Mouse (Mus musculus) forebrain, embryonic 13.5 days (tissue): ENCODE data around the gene Tmod1. TPM values are rescaled to one million over a fixed set of nuclear protein-coding genes. Genes with fewer than 3 reads are reported as not detected.
A peak's percentile ranks its signal among the peaks of the same experiment; 100 is the strongest.

Experiments
- ATAC-seq: fragments of 200-750 bp; cut with Nextera tagmentation; 2 replicates; pipeline ENCODE4 v1.8.0; 2017
- H3K27ac ChIP-seq: fragments of 300-500 bp; sonication (generic); 2 replicates; pipeline ENCODE4 v1.5.1; 2015; ENCODE audit warnings: inconsistent platforms, mild to moderate bottlenecking, moderate library complexity
- H3K27me3 ChIP-seq: fragments of 300-500 bp; sonication (generic); 2 replicates; pipeline ENCODE4 v1.6.1; 2015; ENCODE audit warnings: mild to moderate bottlenecking, inconsistent platforms
- H3K36me3 ChIP-seq: fragments of 300-500 bp; sonication (generic); 2 replicates; pipeline ENCODE4 v1.6.1; 2015; ENCODE audit warnings: mild to moderate bottlenecking, inconsistent platforms; ENCODE audit not compliant: poor library complexity, severe bottlenecking
- H3K4me1 ChIP-seq: fragments of 300-500 bp; sonication (generic); 2 replicates; pipeline ENCODE4 v1.6.1; 2015; ENCODE audit warnings: inconsistent platforms
- H3K4me2 ChIP-seq: fragments of 300-500 bp; sonication (generic); 2 replicates; pipeline ENCODE4 v1.6.1; 2015; ENCODE audit warnings: inconsistent platforms, mild to moderate bottlenecking, moderate library complexity
- H3K4me3 ChIP-seq: fragments of 300-500 bp; sonication (generic); 2 replicates; pipeline ENCODE4 v1.5.1; 2015; ENCODE audit warnings: mild to moderate bottlenecking, inconsistent platforms
- H3K9ac ChIP-seq: fragments of 300-500 bp; sonication (generic); 2 replicates; pipeline ENCODE4 v1.6.1; 2015; ENCODE audit warnings: mild to moderate bottlenecking, inconsistent platforms
- H3K9me3 ChIP-seq: fragments of 300-500 bp; sonication (generic); replicated peaks from 2 replicates; pipeline ENCODE4 v1.6.1; 2016; ENCODE audit warnings: inconsistent platforms
- WGBS: fragments of 180-500 bp; shearing (Covaris S2); methylation state at CpG from one replicate; pipeline ENCODE4 v1.1.7; 2015; 5-methylcytosine and 5-hydroxymethylcytosine counted together
- polyA plus RNA-seq: library from polyadenylated mRNA; unstranded; fragments of >200 nt; fragmentation: Nextera tagmentation; extraction: Ambion mirVana; gene quantifications from 2 replicates; pipeline ENCODE4 v1.2.1, GENCODE M21; 2015

The Tmod1 gene
- polyA plus RNA-seq, 1 experiment from 2014 or later: 0.32 TPM

DNA sequence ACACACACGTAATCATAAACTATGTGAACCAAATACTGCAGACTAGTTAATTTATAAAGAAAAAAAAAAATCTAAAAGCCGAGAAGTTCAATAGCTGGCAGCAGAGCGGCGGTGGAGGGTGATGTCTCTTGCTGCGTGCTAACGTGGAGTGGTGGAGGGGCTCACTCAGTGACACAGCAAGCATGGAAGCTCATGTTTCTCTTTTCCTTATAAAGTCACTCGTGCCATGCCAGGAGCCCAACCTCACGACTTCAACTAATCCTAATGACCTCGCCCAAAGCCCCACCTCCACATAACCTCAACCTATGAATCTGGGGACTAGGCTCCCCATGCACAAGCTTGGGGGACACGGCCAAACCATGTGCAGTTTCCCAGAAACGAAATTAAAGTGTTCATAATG lies 43.8 kb downstream of the Tmod1 start:
- ATAC-seq: no peak
- Histone ChIP-seq H3K4me2 (no peak overlapping the region), H3K4me1 (no peaks in the 10 kb centered on the region), H3K9ac (no peak overlapping the region), H3K27me3 (no peaks in the 10 kb centered on the region), H3K4me3 (no peak overlapping the region), H3K27ac (no peak overlapping the region), H3K9me3 (no peaks in the 10 kb centered on the region), H3K36me3 (no peaks in the 10 kb centered on the region)
- WGBS: 78% methylated on average over 11 of the region's 11 CpGs

DNA sequence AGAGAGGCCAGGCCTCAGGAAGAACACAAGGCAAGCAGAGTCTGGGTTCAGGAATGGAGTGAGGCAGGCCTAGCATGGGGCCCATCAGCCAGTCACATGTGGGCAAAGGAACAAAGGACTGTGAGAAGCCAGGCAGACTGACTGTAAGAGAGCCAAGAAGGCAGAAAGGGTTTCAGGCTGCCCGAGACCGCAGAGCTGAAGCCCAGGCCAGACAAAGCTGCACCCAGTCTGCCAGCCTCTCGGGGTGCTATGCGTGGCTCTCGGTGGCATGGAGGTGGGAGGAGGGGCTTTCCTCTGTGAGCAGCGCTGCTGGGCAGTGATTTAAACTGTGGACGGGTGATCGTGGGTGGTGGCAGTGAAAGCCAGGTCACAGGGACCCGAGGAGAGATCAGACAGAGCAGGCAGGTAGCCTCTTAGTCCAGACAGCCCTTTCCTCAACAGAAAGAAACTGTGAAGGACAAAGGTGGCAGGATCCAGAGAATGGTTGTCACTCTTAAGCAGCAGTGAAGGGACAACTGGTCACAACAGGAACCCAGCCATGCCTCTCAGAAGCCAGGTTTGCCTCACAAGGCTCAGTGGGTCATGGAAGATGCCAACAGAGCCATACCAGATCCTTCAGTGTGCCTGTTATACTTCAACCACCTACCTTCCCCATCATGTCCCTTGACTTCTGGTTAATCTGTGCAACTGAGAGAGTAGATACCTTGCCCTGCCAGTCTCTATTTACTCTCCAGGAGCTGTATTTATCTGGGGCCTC lies 45.9 kb downstream of the Tmod1 start:
- ATAC-seq: no peak
- H3K4me3 ChIP-seq: no peak overlapping the region
- 60% methylated on average over 9 of the region's 9 CpGs for WGBS
- no peak overlapping the region for H3K27ac ChIP-seq
- H3K9ac ChIP-seq: no peak overlapping the region
- no peaks in the 10 kb centered on the region for H3K36me3 ChIP-seq
- H3K4me1 ChIP-seq: no peaks in the 10 kb centered on the region
- no peak overlapping the region for H3K4me2 ChIP-seq
- no peaks in the 10 kb centered on the region for H3K27me3 ChIP-seq
- H3K9me3 ChIP-seq: no peaks in the 10 kb centered on the region

DNA sequence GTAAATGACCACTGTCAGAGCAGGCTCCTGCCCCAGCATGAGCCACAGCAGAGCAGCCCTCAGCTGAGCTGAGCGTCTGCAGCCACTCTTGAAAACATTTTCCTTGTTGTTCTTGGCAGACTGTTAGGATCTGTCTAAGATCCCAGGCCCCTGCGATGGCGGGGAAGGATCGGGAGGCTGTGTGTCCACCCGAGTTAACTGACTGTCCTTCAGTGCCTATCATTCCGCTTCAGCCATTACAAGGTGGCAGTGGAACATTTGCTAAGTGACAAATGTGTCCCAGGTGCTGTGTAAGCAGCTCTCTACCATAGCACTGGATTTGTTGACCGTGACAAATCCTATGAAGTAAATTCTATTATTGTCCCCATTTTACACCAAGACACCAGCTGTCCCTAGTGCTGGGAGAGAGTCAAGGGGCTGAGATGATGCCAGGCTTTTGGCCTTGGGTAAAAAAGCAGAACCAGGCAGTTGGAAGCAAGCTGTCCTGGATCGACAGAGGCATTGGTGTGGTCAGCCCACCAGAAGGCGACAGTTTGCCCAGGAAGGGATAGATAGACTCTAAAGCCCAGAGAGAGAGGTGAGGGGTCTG lies 46.6 kb downstream of the Tmod1 start:
- WGBS: 66% methylated on average over 9 of the region's 9 CpGs
- Histone ChIP-seq H3K9ac (no peak overlapping the region), H3K4me3 (no peak overlapping the region), H3K4me1 (no peaks in the 10 kb centered on the region), H3K27ac (no peak overlapping the region), H3K36me3 (no peaks in the 10 kb centered on the region), H3K9me3 (no peaks in the 10 kb centered on the region), H3K4me2 (no peak overlapping the region), H3K27me3 (no peaks in the 10 kb centered on the region)
- ATAC-seq: no peak

DNA sequence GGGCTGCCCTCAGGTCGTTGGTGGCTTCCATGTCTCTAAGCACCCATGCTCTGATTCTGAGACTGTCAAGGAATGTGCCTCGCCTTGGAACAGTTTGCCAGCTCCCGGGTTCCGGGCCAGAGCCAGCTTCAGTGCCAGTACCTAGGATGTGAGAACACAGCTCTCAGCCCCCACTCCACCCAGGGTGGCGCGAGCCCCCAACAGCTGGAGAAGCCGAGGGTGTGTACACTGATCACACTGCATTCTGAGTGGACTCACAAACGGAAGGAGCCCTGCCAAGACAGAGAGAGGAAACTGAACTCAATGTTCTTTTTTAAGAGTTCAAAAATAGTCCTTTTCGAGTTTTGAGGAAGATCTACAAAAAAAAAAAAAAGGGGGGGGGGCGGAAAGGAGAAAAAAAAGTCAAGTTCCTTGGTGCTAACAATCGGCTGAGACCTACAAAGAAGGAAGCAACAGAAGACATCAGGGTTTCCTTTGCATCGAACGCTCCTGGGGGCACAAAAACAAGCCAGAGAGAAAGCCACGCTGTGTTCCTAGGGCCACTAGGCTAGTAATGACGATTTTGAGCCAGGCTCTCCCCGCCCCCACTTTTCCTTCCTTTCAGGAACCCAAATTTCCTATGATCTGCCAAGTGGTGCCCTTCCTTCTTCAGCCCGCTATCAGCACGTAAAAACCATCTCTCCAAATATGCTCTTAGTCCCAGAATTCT lies 48.1 kb downstream of the Tmod1 start:
- Histone ChIP-seq H3K4me3 (no peak overlapping the region), H3K9me3 (no peaks in the 10 kb centered on the region), H3K4me1 (no peaks in the 10 kb centered on the region), H3K27ac (no peak overlapping the region), H3K36me3 (no peaks in the 10 kb centered on the region), H3K4me2 (no peak overlapping the region), H3K27me3 (no peaks in the 10 kb centered on the region), H3K9ac (no peak overlapping the region)
- ATAC-seq: no peak
- WGBS: 84% methylated on average over 18 of the region's 18 CpGs

DNA sequence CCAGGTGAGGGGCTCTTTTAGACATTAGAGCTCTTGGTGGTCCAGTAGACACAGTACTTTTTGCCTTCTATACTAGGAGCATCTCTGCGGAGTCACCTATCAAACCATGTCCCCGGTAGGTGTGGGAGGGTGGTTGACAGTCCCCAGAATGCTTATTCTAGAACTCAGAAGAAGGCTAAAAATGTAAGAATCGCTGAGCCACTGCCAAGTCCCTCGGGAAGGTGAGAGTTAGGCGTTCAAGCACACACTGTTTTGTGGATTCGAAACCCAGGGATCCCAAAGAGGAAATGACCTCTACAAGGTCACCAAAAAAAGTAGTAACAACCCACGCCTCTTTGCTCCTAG lies 48.7 kb downstream of the Tmod1 start:
- no peak overlapping the region for H3K4me3 ChIP-seq
- ATAC-seq: no peak
- no peaks in the 10 kb centered on the region for H3K36me3 ChIP-seq
- WGBS: 88% methylated on average over 7 of the region's 7 CpGs
- no peak overlapping the region for H3K4me2 ChIP-seq
- H3K9ac ChIP-seq: no peak overlapping the region
- no peaks in the 10 kb centered on the region for H3K9me3 ChIP-seq
- no peaks in the 10 kb centered on the region for H3K27me3 ChIP-seq
- H3K27ac ChIP-seq: no peak overlapping the region
- no peaks in the 10 kb centered on the region for H3K4me1 ChIP-seq

DNA sequence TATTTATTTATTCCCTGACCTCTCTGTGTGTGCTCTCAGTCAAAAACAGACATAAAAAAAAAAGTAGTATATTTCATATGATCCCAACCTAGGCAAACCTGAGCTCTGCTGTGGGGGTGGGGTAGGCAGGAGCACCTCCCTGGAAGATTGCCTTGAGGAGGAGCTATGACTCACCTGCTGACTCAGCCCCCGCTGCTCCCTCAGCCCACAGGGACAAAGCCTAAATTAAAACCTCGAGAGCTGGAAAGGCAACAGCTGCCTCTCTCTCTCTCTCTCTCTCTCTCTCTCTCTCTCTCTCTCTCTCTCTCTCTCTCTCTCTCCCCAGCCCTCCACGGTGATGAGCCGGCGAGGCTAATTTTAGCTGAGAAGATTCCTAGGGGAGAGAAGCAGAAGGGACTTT lies 49.1 kb downstream of the Tmod1 start:
- WGBS: 49% methylated on average over 5 of the region's 5 CpGs
- H3K9me3 ChIP-seq: no peaks in the 10 kb centered on the region
- H3K36me3 ChIP-seq: no peaks in the 10 kb centered on the region
- no peak for ATAC-seq
- H3K4me3 ChIP-seq: no peak overlapping the region
- no peak overlapping the region for H3K27ac ChIP-seq
- H3K27me3 ChIP-seq: no peaks in the 10 kb centered on the region
- no peak overlapping the region for H3K9ac ChIP-seq
- H3K4me2 ChIP-seq: no peak overlapping the region
- H3K4me1 ChIP-seq: no peaks in the 10 kb centered on the region

DNA sequence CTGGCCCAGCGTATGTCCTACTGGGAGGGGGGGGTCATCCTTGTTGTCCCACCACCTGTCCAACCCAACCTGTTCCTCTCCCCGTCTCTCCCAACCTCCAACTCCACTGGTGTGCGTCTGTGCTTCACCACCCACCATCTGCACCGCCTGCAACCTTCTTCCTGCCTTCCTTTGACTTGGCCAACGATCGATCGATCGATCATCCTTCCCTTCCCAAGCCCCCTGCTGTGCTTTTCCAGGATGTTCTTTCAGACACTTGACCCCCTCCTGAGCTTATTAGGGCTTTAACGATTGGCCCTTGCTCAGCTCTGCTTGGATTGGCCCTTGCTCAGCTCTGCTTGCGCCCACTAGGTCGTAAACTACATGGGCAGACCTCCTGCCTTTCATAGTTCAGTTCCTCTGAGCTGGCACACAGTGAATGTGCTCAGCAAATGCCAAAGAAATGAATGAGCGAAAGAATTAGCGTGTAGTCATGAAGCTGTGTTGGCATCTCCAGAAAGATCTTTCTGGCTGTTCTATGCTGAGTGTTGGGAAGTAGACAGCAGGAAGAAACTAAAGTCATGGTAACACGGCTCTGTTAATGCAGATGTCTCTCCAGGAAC lies 50.9 kb downstream of the Tmod1 start:
- no peaks in the 10 kb centered on the region for H3K36me3 ChIP-seq
- no peak for ATAC-seq
- H3K9ac ChIP-seq: no peak overlapping the region
- 80% methylated on average over 14 of the region's 14 CpGs for WGBS
- H3K4me1 ChIP-seq: no peaks in the 10 kb centered on the region
- no peak overlapping the region for H3K4me2 ChIP-seq
- H3K9me3 ChIP-seq: no peaks in the 10 kb centered on the region
- H3K27ac ChIP-seq: no peak overlapping the region
- H3K4me3 ChIP-seq: no peak overlapping the region
- no peaks in the 10 kb centered on the region for H3K27me3 ChIP-seq

DNA sequence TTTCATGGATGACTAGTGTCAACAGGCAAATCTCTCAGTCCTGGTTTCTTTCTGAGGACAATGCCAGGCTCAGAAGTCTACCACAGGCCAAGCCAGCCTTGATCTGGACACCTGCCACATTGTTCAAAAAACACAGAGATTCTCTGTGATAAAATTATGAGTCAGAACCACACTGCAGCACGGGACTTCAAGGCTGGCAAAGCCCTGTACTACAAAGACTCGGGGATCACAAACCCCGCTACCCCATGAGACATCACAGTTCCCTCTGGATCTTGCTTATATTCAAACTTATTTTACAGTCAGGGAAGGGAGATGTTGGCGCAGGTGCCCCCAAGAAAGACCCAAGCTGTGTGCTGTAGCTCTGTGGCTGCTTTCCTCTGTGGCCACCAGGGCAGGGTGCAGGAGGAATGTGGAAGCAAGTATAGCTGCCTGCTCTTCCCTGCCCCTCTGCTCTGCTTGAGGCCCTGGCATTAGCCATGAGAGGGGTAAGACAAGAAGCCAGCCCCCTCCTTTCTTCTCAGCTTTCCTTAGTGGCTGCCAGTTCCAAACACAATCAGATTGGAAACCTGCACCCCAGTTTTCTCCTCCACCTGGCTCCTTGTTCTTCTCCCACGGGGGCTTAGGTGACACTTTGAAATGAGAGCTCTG lies 53.8 kb downstream of the Tmod1 start:
- Histone ChIP-seq H3K27me3 (no peaks in the 10 kb centered on the region), H3K4me1 (peaks cover 7% of the 10 kb centered on the region), H3K4me2 (no peak overlapping the region), H3K4me3 (no peak overlapping the region), H3K36me3 (no peaks in the 10 kb centered on the region), H3K9ac (no peak overlapping the region), H3K27ac (no peak overlapping the region), H3K9me3 (no peaks in the 10 kb centered on the region)
- ATAC-seq: no peak
- 84% methylated on average over 5 of the region's 5 CpGs for WGBS

DNA sequence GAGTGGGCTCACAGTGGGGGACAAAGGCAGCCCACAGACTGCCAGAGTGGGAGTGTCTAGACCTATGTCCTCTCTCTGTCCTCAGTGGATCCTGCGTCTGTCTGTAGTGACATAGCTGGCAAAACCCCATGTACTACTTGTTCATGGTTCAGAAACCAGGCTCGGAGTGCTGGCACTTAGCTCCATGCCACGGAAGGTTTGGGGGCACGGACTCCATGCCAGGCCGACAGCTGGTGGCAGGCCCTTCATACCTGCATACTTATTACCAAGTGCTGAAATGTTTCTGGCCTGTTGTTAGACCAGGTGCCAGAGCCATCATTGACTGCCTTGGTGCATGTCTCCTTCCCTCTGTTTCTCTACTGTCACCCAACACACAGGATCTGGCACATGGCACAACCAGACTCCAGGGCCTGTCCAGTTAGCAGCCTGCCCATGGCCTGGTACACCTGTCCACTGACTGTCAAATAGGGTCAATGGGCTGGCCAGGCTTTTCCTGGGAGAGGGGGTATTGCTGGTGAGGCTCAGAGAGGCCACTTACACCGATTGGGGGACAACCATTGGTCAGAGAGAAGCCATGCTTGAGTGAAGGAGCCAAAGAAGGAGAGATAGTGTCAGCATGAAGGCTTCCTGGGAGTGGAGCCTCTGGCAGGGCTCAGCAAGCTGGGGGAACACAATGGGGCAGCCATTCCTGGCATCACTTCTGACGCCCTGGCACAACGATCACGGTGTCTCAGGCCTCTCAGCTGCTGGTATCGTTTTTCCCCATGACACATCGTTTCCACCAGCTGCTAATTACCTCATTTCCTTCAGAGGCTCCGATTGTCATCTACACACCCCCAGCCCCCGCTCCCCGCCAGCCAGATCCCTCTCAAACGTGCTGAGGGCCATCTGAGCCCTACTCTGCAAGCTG lies 56.4 kb downstream of the Tmod1 start:
- Histone ChIP-seq H3K4me1 (peaks cover 7% of the 10 kb centered on the region), H3K27me3 (no peaks in the 10 kb centered on the region), H3K9ac (no peak overlapping the region), H3K27ac (peak overlapping the region; percentile 26; the same call in 1 of the 2 replicates), H3K4me2 (no peak overlapping the region), H3K4me3 (no peak overlapping the region), H3K9me3 (no peaks in the 10 kb centered on the region), H3K36me3 (no peaks in the 10 kb centered on the region)
- no peak for ATAC-seq
- WGBS: 56% methylated on average over 15 of the region's 15 CpGs

DNA sequence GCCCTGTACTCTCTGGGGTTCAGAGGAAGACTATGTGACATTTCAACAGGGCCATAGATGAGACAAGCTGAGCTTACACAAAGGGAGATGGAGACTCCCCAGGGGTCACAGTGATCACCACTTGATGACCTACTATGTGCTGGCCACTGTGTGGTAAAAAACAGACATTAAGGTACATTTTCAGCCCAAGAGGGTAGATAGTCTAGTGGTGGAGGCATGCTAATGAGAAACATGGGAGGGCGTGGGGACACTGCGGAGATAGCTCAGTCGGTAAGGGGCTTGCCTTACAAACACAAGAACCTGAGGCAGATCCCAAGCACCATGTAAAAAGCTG lies 57.1 kb downstream of the Tmod1 start:
- H3K36me3 ChIP-seq: no peaks in the 10 kb centered on the region
- no peak for ATAC-seq
- H3K4me3 ChIP-seq: no peak overlapping the region
- H3K4me2 ChIP-seq: no peak overlapping the region
- 94% methylated on average over 3 of the region's 3 CpGs for WGBS
- H3K27me3 ChIP-seq: no peaks in the 10 kb centered on the region
- H3K27ac ChIP-seq: no peak overlapping the region
- H3K9ac ChIP-seq: no peak overlapping the region
- H3K9me3 ChIP-seq: no peaks in the 10 kb centered on the region
- peaks cover 7% of the 10 kb centered on the region for H3K4me1 ChIP-seq

DNA sequence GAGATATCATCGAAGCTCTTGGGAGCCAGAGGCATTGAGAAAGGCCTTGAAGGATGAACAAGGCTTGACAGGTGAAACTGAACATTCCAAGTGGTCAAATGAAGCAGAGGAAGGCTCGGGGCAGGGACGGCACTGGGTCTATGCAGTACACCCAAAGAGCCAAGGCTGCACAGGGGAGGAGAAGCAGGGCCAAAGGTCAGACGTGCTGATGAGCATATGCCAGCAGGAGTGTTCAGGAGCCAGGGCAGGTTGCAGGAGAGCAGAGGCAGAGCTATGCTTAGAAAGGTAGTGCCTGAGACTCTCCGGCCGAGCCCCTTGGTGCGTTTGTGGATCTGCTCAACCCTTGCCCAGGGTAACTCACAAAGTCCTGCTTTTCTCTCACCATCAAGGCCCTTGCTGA lies 57.8 kb downstream of the Tmod1 start:
- Histone ChIP-seq H3K36me3 (no peaks in the 10 kb centered on the region), H3K27ac (no peak overlapping the region), H3K4me1 (peaks cover 7% of the 10 kb centered on the region), H3K9me3 (no peaks in the 10 kb centered on the region), H3K4me2 (no peak overlapping the region), H3K4me3 (no peak overlapping the region), H3K27me3 (no peaks in the 10 kb centered on the region), H3K9ac (no peak overlapping the region)
- no peak for ATAC-seq
- WGBS: 90% methylated on average over 7 of the region's 7 CpGs
